Mouse (Mus musculus) limb, embryonic 15.5 days (tissue): ENCODE measurements at regions not wholly inside any gene's neighbourhood (a gene's known extent, or its start where the extent isn't known, plus 50 kb on each side); places are given as distances from the start of the nearest gene placed in this dataset.

Source experiments
- ATAC-seq: fragments of 200-750 bp; cut with Nextera tagmentation; 2 replicates; pipeline ENCODE4 v1.8.0; 2017; ENCODE audit warnings: low read depth, moderate TSS enrichment; ENCODE audit not compliant: insufficient number of reproducible peaks, low FRiP score, low TSS enrichment
- H3K27ac ChIP-seq: fragments of 300-500 bp; sonication (generic); 2 replicates; pipeline ENCODE4 v1.5.1; 2015; ENCODE audit warnings: moderate library complexity, mild to moderate bottlenecking, inconsistent platforms
- H3K27me3 ChIP-seq: fragments of 300-500 bp; sonication (generic); 2 replicates; pipeline ENCODE4 v1.6.1; 2015; ENCODE audit warnings: inconsistent platforms
- H3K36me3 ChIP-seq: fragments of 300-500 bp; sonication (generic); 2 replicates; pipeline ENCODE4 v1.6.1; 2015; ENCODE audit warnings: inconsistent platforms
- H3K4me1 ChIP-seq: fragments of 300-500 bp; sonication (generic); 2 replicates; pipeline ENCODE4 v1.6.1; 2015; ENCODE audit warnings: inconsistent platforms
- H3K4me2 ChIP-seq: fragments of 300-500 bp; sonication (generic); 2 replicates; pipeline ENCODE4 v1.6.1; 2015; ENCODE audit warnings: mild to moderate bottlenecking, inconsistent platforms
- H3K4me3 ChIP-seq: fragments of 300-500 bp; sonication (generic); 2 replicates; pipeline ENCODE4 v1.5.1; 2015; ENCODE audit warnings: mild to moderate bottlenecking, inconsistent platforms
- H3K9ac ChIP-seq: fragments of 300-500 bp; sonication (generic); 2 replicates; pipeline ENCODE4 v1.6.1; 2015; ENCODE audit warnings: inconsistent platforms
- H3K9me3 ChIP-seq: fragments of 300-500 bp; sonication (generic); 2 replicates; pipeline ENCODE4 v1.6.1; 2016; ENCODE audit warnings: inconsistent platforms
- WGBS: fragments of 180-500 bp; shearing (Covaris S2); methylation state at CpG from one replicate; pipeline ENCODE4 v1.1.7; 2015; 5-methylcytosine and 5-hydroxymethylcytosine counted together

- no peaks in the 10 kb centered on the region for H3K4me1 ChIP-seq
These were observed 156.6 kb downstream of the Nuf2 start for GRCm38 (mm10) chr1:169374686-169375085.

GRCm38 (mm10) chr1:169368758-169369157 lies 162.5 kb downstream of the Nuf2 start:
- Histone ChIP-seq H3K4me3 (no peak overlapping the region), H3K27ac (no peak overlapping the region), H3K9ac (no peak overlapping the region), H3K9me3 (no peaks in the 10 kb centered on the region), H3K36me3 (no peaks in the 10 kb centered on the region), H3K4me2 (no peak overlapping the region), H3K4me1 (no peaks in the 10 kb centered on the region), H3K27me3 (no peaks in the 10 kb centered on the region)
- no peak for ATAC-seq
- WGBS, result 38% methylated on average over 3 of the region's 3 CpGs

More at GRCm38 (mm10) chr1:169374686-169375085, 156.6 kb downstream of the Nuf2 start:
- Histone ChIP-seq H3K9ac (no peak overlapping the region), H3K4me3 (no peak overlapping the region), H3K36me3 (no peaks in the 10 kb centered on the region), H3K9me3 (no peaks in the 10 kb centered on the region), H3K27me3 (no peaks in the 10 kb centered on the region), H3K4me2 (no peak overlapping the region), H3K27ac (no peak overlapping the region)
- ATAC-seq, result no peak
- WGBS, result 70% methylated on average over 1 of the region's 1 CpGs

GRCm38 (mm10) chr1:169367772-169368501 lies 163.3 kb downstream of the Nuf2 start:
- 35% methylated on average over 10 of the region's 10 CpGs for WGBS
- H3K4me1 ChIP-seq, result no peaks in the 10 kb centered on the region
- H3K27ac ChIP-seq, result no peak overlapping the region
- no peaks in the 10 kb centered on the region for H3K9me3 ChIP-seq
- H3K4me3 ChIP-seq, result no peak overlapping the region
- H3K27me3 ChIP-seq, result no peaks in the 10 kb centered on the region
- H3K4me2 ChIP-seq, result no peak overlapping the region
- ATAC-seq, result no peak
- no peaks in the 10 kb centered on the region for H3K36me3 ChIP-seq
- H3K9ac ChIP-seq, result no peak overlapping the region

- ATAC-seq, result no peak
These were observed 163.9 kb downstream of the Nuf2 start for GRCm38 (mm10) chr1:169367316-169367715.

GRCm38 (mm10) chr1:169362564-169362963 lies 168.7 kb downstream of the Nuf2 start:
- ATAC-seq, result no peak
- no peaks in the 10 kb centered on the region for H3K27me3 ChIP-seq
- 56% methylated on average over 4 of the region's 4 CpGs for whole genome bisulfite sequencing
- H3K9me3 ChIP-seq, result no peaks in the 10 kb centered on the region
- H3K36me3 ChIP-seq, result no peaks in the 10 kb centered on the region
- H3K4me3 ChIP-seq, result no peak overlapping the region
- H3K4me2 ChIP-seq, result no peak overlapping the region
- no peak overlapping the region for H3K27ac ChIP-seq
- no peaks in the 10 kb centered on the region for H3K4me1 ChIP-seq
- H3K9ac ChIP-seq, result no peak overlapping the region

More at GRCm38 (mm10) chr1:169367316-169367715, 163.9 kb downstream of the Nuf2 start:
- H3K4me2 ChIP-seq, result no peak overlapping the region
- no peaks in the 10 kb centered on the region for H3K36me3 ChIP-seq
- no peak overlapping the region for H3K27ac ChIP-seq
- H3K4me3 ChIP-seq, result no peak overlapping the region
- no peak overlapping the region for H3K9ac ChIP-seq
- 21% methylated on average over 4 of the region's 4 CpGs for WGBS
- no peaks in the 10 kb centered on the region for H3K27me3 ChIP-seq
- no peaks in the 10 kb centered on the region for H3K9me3 ChIP-seq
- H3K4me1 ChIP-seq, result no peaks in the 10 kb centered on the region

GRCm38 (mm10) chr1:169357652-169358241 lies 173.5 kb downstream of the Nuf2 start:
- Histone ChIP-seq H3K36me3 (no peaks in the 10 kb centered on the region), H3K27me3 (no peaks in the 10 kb centered on the region), H3K4me2 (no peak overlapping the region), H3K9ac (no peak overlapping the region), H3K4me3 (no peak overlapping the region), H3K27ac (no peak overlapping the region), H3K4me1 (no peaks in the 10 kb centered on the region), H3K9me3 (no peaks in the 10 kb centered on the region)
- 67% methylated on average over 6 of the region's 6 CpGs for WGBS
- no peak for ATAC-seq

GRCm38 (mm10) chr1:169354021-169354420 lies 177.2 kb downstream of the Nuf2 start:
- no peak overlapping the region for H3K27ac ChIP-seq
- 54% methylated on average over 5 of the region's 5 CpGs for WGBS
- ATAC-seq, result no peak
- no peak overlapping the region for H3K4me2 ChIP-seq
- H3K4me3 ChIP-seq, result no peak overlapping the region
- no peaks in the 10 kb centered on the region for H3K36me3 ChIP-seq
- H3K4me1 ChIP-seq, result no peaks in the 10 kb centered on the region
- H3K9me3 ChIP-seq, result no peaks in the 10 kb centered on the region
- no peak overlapping the region for H3K9ac ChIP-seq
- H3K27me3 ChIP-seq, result no peaks in the 10 kb centered on the region

GRCm38 (mm10) chr1:169347692-169348091 lies 183.6 kb downstream of the Nuf2 start:
- Histone ChIP-seq H3K36me3 (no peaks in the 10 kb centered on the region), H3K9me3 (no peaks in the 10 kb centered on the region), H3K9ac (no peak overlapping the region), H3K4me2 (no peak overlapping the region), H3K27me3 (no peaks in the 10 kb centered on the region), H3K4me3 (no peak overlapping the region), H3K27ac (no peak overlapping the region), H3K4me1 (peaks cover 2% of the 10 kb centered on the region; the same call in 1 of the 2 replicates)
- ATAC-seq, result no peak
- 35% methylated on average over 2 of the region's 2 CpGs for WGBS

GRCm38 (mm10) chr1:169346876-169347275 lies 184.4 kb downstream of the Nuf2 start:
- 93% methylated on average over 1 of the region's 1 CpGs for WGBS
- H3K4me2 ChIP-seq, result no peak overlapping the region

GRCm38 (mm10) chr1:169341131-169341530 lies 190.1 kb downstream of the Nuf2 start:
- 54% methylated on average over 1 of the region's 1 CpGs for WGBS
- Histone ChIP-seq H3K4me2 (no peak overlapping the region), H3K4me3 (no peak overlapping the region), H3K4me1 (peaks cover 2% of the 10 kb centered on the region; the same call in 1 of the 2 replicates), H3K9me3 (no peaks in the 10 kb centered on the region), H3K27me3 (0 out of 2 replicates have a peak, but pooled peaks cover 2% of the 10 kb centered on the region), H3K27ac (no peak overlapping the region), H3K36me3 (no peaks in the 10 kb centered on the region), H3K9ac (no peak overlapping the region)
- no peak for ATAC-seq

More at GRCm38 (mm10) chr1:169346876-169347275, 184.4 kb downstream of the Nuf2 start:
- H3K9me3 ChIP-seq, result no peaks in the 10 kb centered on the region
- no peak overlapping the region for H3K27ac ChIP-seq
- no peaks in the 10 kb centered on the region for H3K36me3 ChIP-seq
- no peaks in the 10 kb centered on the region for H3K27me3 ChIP-seq
- peaks cover 2% of the 10 kb centered on the region; the same call in 1 of the 2 replicates for H3K4me1 ChIP-seq
- no peak for ATAC-seq
- H3K9ac ChIP-seq, result no peak overlapping the region
- H3K4me3 ChIP-seq, result no peak overlapping the region

- 48% methylated on average over 4 of the region's 4 CpGs for WGBS
- no peak for ATAC-seq
- no peaks in the 10 kb centered on the region for H3K36me3 ChIP-seq
- no peaks in the 10 kb centered on the region for H3K9me3 ChIP-seq
- no peak overlapping the region for H3K4me3 ChIP-seq
- no peak overlapping the region for H3K9ac ChIP-seq
- no peak overlapping the region for H3K27ac ChIP-seq
- no peak overlapping the region for H3K4me2 ChIP-seq
- H3K27me3 ChIP-seq, result 0 out of 2 replicates have a peak, but pooled peaks cover 2% of the 10 kb centered on the region
- no peaks in the 10 kb centered on the region for H3K4me1 ChIP-seq
These were observed 192.8 kb downstream of the Nuf2 start for GRCm38 (mm10) chr1:169338461-169338860.

- Histone ChIP-seq H3K9ac (no peak overlapping the region), H3K27ac (no peak overlapping the region), H3K4me1 (no peaks in the 10 kb centered on the region), H3K4me3 (no peak overlapping the region), H3K27me3 (no peaks in the 10 kb centered on the region), H3K36me3 (no peaks in the 10 kb centered on the region), H3K4me2 (no peak overlapping the region), H3K9me3 (no peaks in the 10 kb centered on the region)
- ATAC-seq, result no peak
- WGBS, result 82% methylated on average over 5 of the region's 5 CpGs
These were observed 199.1 kb downstream of the Nuf2 start for GRCm38 (mm10) chr1:169332165-169332564.
